Mouse (Mus musculus) liver, adult 2 months (tissue): Measurements from ENCODE around the gene Mre11a. TPM values are rescaled to one million over a fixed set of nuclear protein-coding genes. Genes with fewer than 3 reads are reported as not detected.

Experiments used
- DNase-seq: peaks from one replicate; pipeline ENCODE4 v3.0.0-alpha.2; 2011; ENCODE audit warnings: low read depth, low spot score; ENCODE audit errors: extremely low read depth
- H3K27ac ChIP-seq: fragments of 200-500 bp; replicated peaks from 2 replicates; pipeline ENCODE4 v1.5.1; 2012; ENCODE audit warnings: low read depth, mild to moderate bottlenecking, control low read depth, inconsistent platforms, low read length; ENCODE audit not compliant: insufficient read depth
- H3K27me3 ChIP-seq: fragments of 200-500 bp; 2 replicates; pipeline ENCODE4 v1.6.1; 2012; ENCODE audit warnings: mild to moderate bottlenecking, moderate library complexity, low read length, inconsistent platforms; ENCODE audit not compliant: control insufficient read depth, insufficient read depth
- H3K36me3 ChIP-seq: fragments of 200-500 bp; 2 replicates; pipeline ENCODE4 v1.6.1; 2012; ENCODE audit warnings: low read length, inconsistent platforms; ENCODE audit not compliant: control insufficient read depth, insufficient read depth
- H3K4me1 ChIP-seq: fragments of 200-500 bp; 2 replicates; pipeline ENCODE4 v1.6.1; 2011; ENCODE audit warnings: low read length; ENCODE audit not compliant: control insufficient read depth, insufficient read depth
- H3K4me3 ChIP-seq: fragments of 200-500 bp; 2 replicates; pipeline ENCODE4 v1.5.1; 2011; ENCODE audit warnings: low read depth, mild to moderate bottlenecking, control low read depth, low read length, moderate library complexity; ENCODE audit not compliant: insufficient read depth
- H3K79me2 ChIP-seq: fragments of 200-500 bp; 2 replicates; pipeline ENCODE4 v1.6.1; 2012; ENCODE audit warnings: inconsistent platforms, mild to moderate bottlenecking, low read length, moderate library complexity; ENCODE audit not compliant: control insufficient read depth, insufficient read depth
- H3K9ac ChIP-seq: fragments of 200-500 bp; 2 replicates; pipeline ENCODE4 v1.6.1; 2012; ENCODE audit warnings: low read depth, mild to moderate bottlenecking, control low read depth, inconsistent platforms, low read length
- CTCF ChIP-seq: fragments of 200-500 bp; IDR thresholded peaks from 2 replicates; pipeline ENCODE4 v1.5.1; 2011; ENCODE audit warnings: low read depth, low read length, control low read depth
- POLR2A ChIP-seq: fragments of 200-500 bp; IDR thresholded peaks from 2 replicates; pipeline ENCODE4 v1.6.1; 2011; ENCODE audit warnings: low read length, control low read depth; ENCODE audit not compliant: insufficient read depth; ENCODE audit errors: extremely low read depth
- WGBS: fragments of 180-500 bp; shearing (Covaris S2); methylation state at CpG from one replicate; pipeline ENCODE4 v1.1.7; 2018; 5-methylcytosine and 5-hydroxymethylcytosine counted together
- polyA plus RNA-seq: library from polyadenylated mRNA; depleted of rRNA; stranded (reverse); fragments of >200 nt; gene quantifications from 2 replicates; pipeline ENCODE4 v1.2.3, GENCODE M21; 2012
- total RNA-seq: library from RNA; depleted of rRNA; stranded (reverse); fragments of >200 nt; gene quantifications from 2 replicates; pipeline ENCODE4 v1.2.3, GENCODE M21; 2014

Mre11a gene
- total and polyA plus RNA-seq, 2 experiments, result 1.6 to 4.0 TPM

DNA sequence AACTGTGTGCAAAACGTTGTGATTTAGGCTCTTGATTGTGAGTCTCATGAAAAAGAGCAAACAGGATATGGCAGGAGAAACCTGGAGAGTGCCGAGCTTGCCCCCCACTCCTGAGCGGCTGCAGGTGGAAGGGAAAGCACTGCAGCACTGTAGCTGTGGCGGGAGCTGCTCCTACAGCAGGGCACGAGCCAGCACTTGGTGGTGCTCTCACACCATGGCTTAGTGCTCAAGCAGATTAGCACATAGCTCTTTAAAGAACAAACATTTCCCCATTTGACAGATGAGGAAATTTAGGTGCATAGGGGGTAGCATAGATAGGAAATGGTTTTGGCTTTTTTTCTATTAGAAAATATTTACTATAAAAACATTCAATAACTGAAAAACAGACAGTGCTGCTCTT is 47.6 kb downstream of the Mre11a start:
- Histone ChIP-seq H3K27me3 (no peaks in the 10 kb centered on the region), H3K36me3 (peaks cover 24% of the 10 kb centered on the region), H3K4me3 (no peak overlapping the region), H3K27ac (no peak overlapping the region), H3K4me1 (no peaks in the 10 kb centered on the region), H3K79me2 (no peaks in the 10 kb centered on the region), H3K9ac (no peak overlapping the region)
- 87% methylated on average over 5 of the region's 5 CpGs for WGBS
- TF ChIP-seq CTCF (peak; percentile 22; the same call in 1 of the 2 replicates), POLR2A (no peak)
- DNase-seq, result no peak

GRCm38 (mm10) chr9:14835335-14836075 is 51.1 kb downstream of the Mre11a start:
- Histone ChIP-seq H3K4me3 (no peak overlapping the region), H3K36me3 (peaks cover 19% of the 10 kb centered on the region), H3K9ac (no peak overlapping the region), H3K4me1 (no peaks in the 10 kb centered on the region), H3K79me2 (no peaks in the 10 kb centered on the region), H3K27me3 (no peaks in the 10 kb centered on the region), H3K27ac (no peak overlapping the region)
- TF ChIP-seq CTCF, result no peak
- no peak for TF ChIP-seq POLR2A
- peak; percentile 42 for DNase-seq
- 83% methylated on average over 6 of the region's 6 CpGs for WGBS

- WGBS, result 66% methylated on average over 7 of the region's 7 CpGs
- no peaks in the 10 kb centered on the region for H3K4me1 ChIP-seq
- no peak overlapping the region for H3K27ac ChIP-seq
- no peak for DNase-seq
- no peak for TF ChIP-seq CTCF
- no peak for TF ChIP-seq POLR2A
- H3K9ac ChIP-seq, result no peak overlapping the region
- 0 out of 2 replicates have a peak, but pooled peaks cover 2% of the 10 kb centered on the region for H3K36me3 ChIP-seq
- no peak overlapping the region for H3K4me3 ChIP-seq
- H3K27me3 ChIP-seq, result no peaks in the 10 kb centered on the region
- no peaks in the 10 kb centered on the region for H3K79me2 ChIP-seq
These were observed 55.1 kb downstream of the Mre11a start for GRCm38 (mm10) chr9:14839527-14839926.

- H3K27ac ChIP-seq, result no peak overlapping the region
- no peaks in the 10 kb centered on the region for H3K4me1 ChIP-seq
- no peak for TF ChIP-seq CTCF
- TF ChIP-seq POLR2A, result no peak
- H3K36me3 ChIP-seq, result 0 out of 2 replicates have a peak, but pooled peaks cover 2% of the 10 kb centered on the region
- no peaks in the 10 kb centered on the region for H3K79me2 ChIP-seq
- H3K4me3 ChIP-seq, result no peak overlapping the region
- 92% methylated on average over 5 of the region's 5 CpGs for WGBS
- DNase-seq, result no peak
- H3K9ac ChIP-seq, result no peak overlapping the region
- no peaks in the 10 kb centered on the region for H3K27me3 ChIP-seq
These were observed 55.5 kb downstream of the Mre11a start for GRCm38 (mm10) chr9:14839970-14840369.

- WGBS, result 86% methylated on average over 10 of the region's 10 CpGs
- H3K27me3 ChIP-seq, result no peaks in the 10 kb centered on the region
- DNase-seq, result peak; percentile 18
- no peak overlapping the region for H3K4me3 ChIP-seq
- TF ChIP-seq CTCF (no peak), POLR2A (no peak)
- no peak overlapping the region for H3K27ac ChIP-seq
- no peaks in the 10 kb centered on the region for H3K79me2 ChIP-seq
- H3K9ac ChIP-seq, result no peak overlapping the region
- 0 out of 2 replicates have a peak, but pooled peaks cover under 1% of the 10 kb centered on the region for H3K36me3 ChIP-seq
- no peaks in the 10 kb centered on the region for H3K4me1 ChIP-seq
These were observed 57.7 kb downstream of the Mre11a start for GRCm38 (mm10) chr9:14841878-14842761.
